Mouse (Mus musculus): ENCODE data around the gene Prss56. TPM values are rescaled to one million over a fixed set of nuclear protein-coding genes. Genes with fewer than 3 reads are reported as not detected.

Gene Prss56
- polyA plus RNA-seq (2015; fragmentation: Illumina TruSeq; extraction: RNeasy Lipid Tissue Mini Kit (QIAGEN cat#74804); ENCODE audit: insufficient read depth, low replicate concordance), result not detected

DNA sequence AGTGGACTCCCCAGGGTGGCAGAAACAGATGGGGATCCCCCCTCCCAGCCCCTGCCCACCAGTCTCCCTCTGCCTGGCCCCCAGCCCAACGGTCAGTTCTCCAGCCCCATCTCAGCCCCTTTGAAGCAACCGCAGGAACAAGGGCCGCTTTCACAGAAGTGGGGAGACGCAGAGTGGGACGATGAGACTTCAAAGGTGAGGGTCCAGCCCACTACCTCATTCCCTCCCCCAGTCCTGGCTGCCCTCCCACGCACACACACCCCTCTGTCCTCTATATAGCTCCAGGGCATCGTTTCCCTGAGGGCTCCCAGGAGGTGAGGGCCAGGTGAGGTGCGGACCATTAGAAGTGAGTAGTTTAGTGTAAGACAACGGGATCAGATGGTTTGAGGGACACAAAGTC is at the start of gene Prss56:
Gene Prss56, plus strand, starts transcription at position 301 of the 400 bp plus-strand sequence.

GRCm38 (mm10) chr1:87156199-87156587 is 26.9 kb upstream of the Prss56 start, which contains the start of gene Ecel1:
Ecel1 (minus strand) TSS chr1:87156521.

DNA sequence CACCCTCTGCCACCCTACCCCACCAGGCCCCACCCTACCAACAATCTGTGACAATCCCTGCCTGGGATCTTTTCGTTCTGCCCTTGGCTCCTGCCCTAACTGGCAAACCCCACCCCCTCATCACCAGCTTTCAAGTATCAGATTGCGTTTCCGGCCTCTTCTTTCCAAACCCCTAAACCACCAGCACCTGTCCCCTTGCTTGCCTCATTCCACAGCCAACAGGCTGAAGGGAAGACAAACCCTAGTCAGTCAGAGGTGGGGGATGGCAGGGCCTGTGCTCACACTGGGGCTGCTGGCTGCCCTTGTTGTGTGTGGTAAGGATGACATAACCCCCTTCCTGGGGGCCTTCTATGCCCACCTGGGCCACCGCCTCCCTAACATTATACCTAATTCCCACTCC is 7.3 kb downstream of the Prss56 start, which contains the start of gene Chrnd:
Gene Chrnd, plus strand, starts transcription at position 179 of the 400 bp plus-strand sequence.

DNA sequence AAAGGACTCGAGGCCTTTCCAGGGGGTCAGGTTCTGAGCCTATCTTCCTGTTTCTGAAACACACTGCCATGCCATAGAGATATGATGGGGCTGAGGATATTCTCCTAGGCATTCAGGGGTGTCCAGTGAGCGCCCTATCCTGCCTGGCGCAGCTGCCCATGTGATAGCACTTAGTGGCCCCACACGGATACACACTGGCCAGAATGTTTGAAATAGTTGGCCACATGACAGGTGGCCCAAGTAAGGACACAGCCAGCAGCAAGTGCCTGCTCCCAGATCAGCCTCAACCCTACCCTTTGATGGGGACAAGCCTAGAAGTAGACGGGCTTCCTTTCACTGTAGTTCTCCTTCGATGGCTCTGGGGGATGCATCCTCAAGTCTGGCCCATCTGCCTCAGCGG is 21.4 kb downstream of the Prss56 start, which contains the start of gene Chrng:
Gene Chrng, plus strand, starts transcription at position 193 of the 400 bp plus-strand sequence.

DNA sequence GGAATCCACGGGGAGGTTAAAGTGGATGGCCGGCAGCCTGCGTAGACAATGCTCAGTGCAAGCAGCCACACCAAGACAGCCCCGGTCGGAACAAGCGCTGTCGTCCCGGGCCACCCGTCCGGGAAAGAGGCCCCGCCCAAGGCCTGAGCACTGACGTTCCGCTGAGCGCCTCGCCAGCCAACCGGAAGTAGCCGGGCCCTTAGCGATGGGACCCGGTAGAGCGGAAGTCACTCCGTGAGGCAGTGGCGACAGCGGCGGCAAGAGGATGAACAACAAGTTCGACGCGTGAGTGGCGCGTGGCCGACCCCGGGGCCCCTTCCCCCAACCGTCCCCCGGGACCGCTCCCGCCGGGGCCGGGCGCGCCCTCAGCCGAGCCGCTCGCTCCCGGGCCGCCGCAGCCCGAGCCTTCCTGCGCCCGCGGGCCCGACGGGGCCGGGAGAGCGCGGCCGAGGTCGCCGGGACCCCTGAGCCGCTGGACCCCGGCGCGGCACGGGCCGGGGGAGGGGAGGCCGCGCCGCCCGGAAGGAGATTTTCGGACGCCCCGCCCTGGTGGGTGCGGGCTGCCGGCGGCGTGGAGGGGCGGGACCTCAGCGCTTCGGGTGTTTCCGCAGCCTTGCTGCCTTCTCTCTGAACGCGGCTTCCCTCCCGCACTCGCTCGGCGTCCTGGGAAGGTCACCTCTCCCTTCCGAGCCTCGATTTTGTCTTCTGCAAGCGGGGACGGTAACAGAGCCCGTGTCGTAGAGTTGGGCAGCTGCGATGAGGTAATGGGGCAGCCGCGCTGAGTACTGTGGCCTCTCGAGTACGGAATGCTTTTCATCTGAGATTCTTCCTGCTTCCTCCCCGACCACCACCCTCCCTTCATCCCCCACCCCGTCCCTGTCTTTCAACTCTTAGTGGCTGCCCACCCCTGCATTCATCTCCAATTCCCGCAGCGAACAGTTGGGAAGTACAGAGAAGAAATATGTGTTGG is 30.9 kb downstream of the Prss56 start, which contains the start of gene Eif4e2:
Gene Eif4e2, plus strand, starts transcription at position 180 of the 970 bp plus-strand sequence.

Other genes with a start within 250 kb of the Prss56 start
- not detected for gene Alppl2, start 93.4 kb upstream of the Prss56 start, polyA plus RNA-seq (2015; fragmentation: Illumina TruSeq; extraction: RNeasy Lipid Tissue Mini Kit (QIAGEN cat#74804); ENCODE audit: insufficient read depth, low replicate concordance)
- gene Alpi, start 81.7 kb upstream of the Prss56 start, polyA plus RNA-seq (2015; fragmentation: Illumina TruSeq; extraction: RNeasy Lipid Tissue Mini Kit (QIAGEN cat#74804); ENCODE audit: insufficient read depth, low replicate concordance), result not detected
- gene Akp3, start 58.3 kb upstream of the Prss56 start, polyA plus RNA-seq (2015; fragmentation: Illumina TruSeq; extraction: RNeasy Lipid Tissue Mini Kit (QIAGEN cat#74804); ENCODE audit: insufficient read depth, low replicate concordance), result not detected
- gene Ecel1, start 26.8 kb upstream of the Prss56 start, polyA plus RNA-seq (2015; fragmentation: Illumina TruSeq; extraction: RNeasy Lipid Tissue Mini Kit (QIAGEN cat#74804); ENCODE audit: insufficient read depth, low replicate concordance), result not detected
- gene Chrnd, start 7.3 kb downstream of the Prss56 start, polyA plus RNA-seq (2015; fragmentation: Illumina TruSeq; extraction: RNeasy Lipid Tissue Mini Kit (QIAGEN cat#74804); ENCODE audit: insufficient read depth, low replicate concordance), result not detected
- not detected for gene Chrng, start 21.3 kb downstream of the Prss56 start, polyA plus RNA-seq (2015; fragmentation: Illumina TruSeq; extraction: RNeasy Lipid Tissue Mini Kit (QIAGEN cat#74804); ENCODE audit: insufficient read depth, low replicate concordance)
- 89.4 TPM for gene Eif4e2, start 30.6 kb downstream of the Prss56 start, polyA plus RNA-seq (2015; fragmentation: Illumina TruSeq; extraction: RNeasy Lipid Tissue Mini Kit (QIAGEN cat#74804); ENCODE audit: insufficient read depth, low replicate concordance)
- 21.4 TPM for gene Efhd1, start 81.0 kb downstream of the Prss56 start, polyA plus RNA-seq (2015; fragmentation: Illumina TruSeq; extraction: RNeasy Lipid Tissue Mini Kit (QIAGEN cat#74804); ENCODE audit: insufficient read depth, low replicate concordance)
- gene Gigyf2, start 143.7 kb downstream of the Prss56 start, polyA plus RNA-seq (2015; fragmentation: Illumina TruSeq; extraction: RNeasy Lipid Tissue Mini Kit (QIAGEN cat#74804); ENCODE audit: insufficient read depth, low replicate concordance), result 70.9 TPM
- not detected for gene Kcnj13, start 211.4 kb downstream of the Prss56 start, polyA plus RNA-seq (2015; fragmentation: Illumina TruSeq; extraction: RNeasy Lipid Tissue Mini Kit (QIAGEN cat#74804); ENCODE audit: insufficient read depth, low replicate concordance)

Data from spleen, adult 10 weeks (tissue).